8 mouse cellular contexts compared by ENCODE assay signal in genomic region chr10:90043773-90044172, GRCm38 (mm10).
A peak's percentile ranks its signal among the peaks of the same experiment; 100 is the strongest.
DNase-seq lines count a peak whose midpoint lies in the region; ATAC-seq and TF ChIP-seq lines count a peak whose summit lies in the region.
"Had no signal": no experiment of that assay in that cellular context is flagged by ENCODE, and none has a peak within 500 bp of the region (broad histone marks: within the 10 kb centered on the region; RNA-seq: fewer than 3 reads in every experiment).

No protein-coding gene starts in this region.

- DNase-seq in cerebellum, adult 2 months = peak; percentile 58 to 68
- DNase-seq in retina, postnatal 1 day = peak; percentile 29

- 46% methylated on average over 2 of the region's 2 CpGs for WGBS in intestine, postnatal 0 days
- WGBS in intestine, embryonic 15.5 days = 53% methylated on average over 2 of the region's 2 CpGs
- WGBS in midbrain, embryonic 16.5 days = 51% methylated on average over 2 of the region's 2 CpGs
- WGBS in midbrain, embryonic 15.5 days = 53% methylated on average over 2 of the region's 2 CpGs
- WGBS in cerebellum, adult 2 months = 22% methylated on average over 2 of the region's 2 CpGs
- WGBS in heart, embryonic 11.5 days (ENCODE audit: insufficient replicate concordance) = 63% methylated on average over 2 of the region's 2 CpGs

- no peak for ATAC-seq in intestine, postnatal 0 days
- no peak for ATAC-seq in intestine, embryonic 15.5 days
- ATAC-seq in midbrain, embryonic 16.5 days = peak; percentile 39; the same call in 1 of the 2 replicates
- no peak for ATAC-seq in midbrain, embryonic 15.5 days (replicated peaks)
- ATAC-seq in heart, embryonic 11.5 days (replicated peaks; ENCODE audit: insufficient number of reproducible peaks, low FRiP score, low TSS enrichment) = no peak

- H3K27me3 ChIP-seq in intestine, postnatal 0 days (replicated peaks; ENCODE audit: control insufficient read depth, insufficient read depth, low read length) = no peaks in the 10 kb centered on the region
- H3K27me3 ChIP-seq in intestine, embryonic 15.5 days (replicated peaks) = no peaks in the 10 kb centered on the region
- no peaks in the 10 kb centered on the region for H3K27me3 ChIP-seq in midbrain, embryonic 16.5 days (ENCODE audit: control insufficient read depth, insufficient read depth, low read depth, low read length)
- H3K27me3 ChIP-seq in midbrain, embryonic 15.5 days (replicated peaks) = no peaks in the 10 kb centered on the region
- no peaks in the 10 kb centered on the region for H3K27me3 ChIP-seq in cerebellum, adult 2 months (ENCODE audit: control insufficient read depth, insufficient read depth, low read length)
- no peaks in the 10 kb centered on the region for H3K27me3 ChIP-seq in heart, embryonic 11.5 days (ENCODE audit: control insufficient read depth, insufficient read depth, low read length)

- TF ChIP-seq POLR2A in cerebellum, adult 2 months (IDR thresholded peaks at IDR 0.05; ENCODE audit: borderline replicate concordance, insufficient read depth, low read length) = no peak

- H3K4me1 ChIP-seq in intestine, postnatal 0 days (replicated peaks; ENCODE audit: control insufficient read depth, insufficient read depth, low read length) = no peaks in the 10 kb centered on the region
- H3K4me1 ChIP-seq in intestine, embryonic 15.5 days (replicated peaks) = no peaks in the 10 kb centered on the region
- no peaks in the 10 kb centered on the region for H3K4me1 ChIP-seq in midbrain, embryonic 16.5 days (ENCODE audit: control insufficient read depth, insufficient read depth, low read length)
- no peaks in the 10 kb centered on the region for H3K4me1 ChIP-seq in midbrain, embryonic 15.5 days
- H3K4me1 ChIP-seq in cerebellum, adult 2 months (ENCODE audit: control insufficient read depth, insufficient read depth, low read length) = peaks cover 8% of the 10 kb centered on the region
- H3K4me1 ChIP-seq in heart, embryonic 11.5 days (ENCODE audit: control insufficient read depth, insufficient read depth, low read length) = no peaks in the 10 kb centered on the region

- no peak overlapping the region for H3K27ac ChIP-seq in intestine, postnatal 0 days (ENCODE audit: low read depth, low read length)
- H3K27ac ChIP-seq in intestine, embryonic 15.5 days = no peak overlapping the region
- no peak overlapping the region for H3K27ac ChIP-seq in midbrain, embryonic 16.5 days (ENCODE audit: low read length)
- H3K27ac ChIP-seq in midbrain, embryonic 15.5 days = no peak overlapping the region
- no peak overlapping the region for H3K27ac ChIP-seq in cerebellum, adult 2 months (ENCODE audit: insufficient read depth, low read length)
- H3K27ac ChIP-seq in heart, embryonic 11.5 days (ENCODE audit: low read depth, low read length) = no peak overlapping the region
- H3K27ac ChIP-seq: liver, embryonic 14.5 days had no signal

- no peak overlapping the region for H3K4me3 ChIP-seq in intestine, postnatal 0 days (ENCODE audit: low read depth, low read length)
- no peak overlapping the region for H3K4me3 ChIP-seq in intestine, embryonic 15.5 days (replicated peaks)
- no peak overlapping the region for H3K4me3 ChIP-seq in midbrain, embryonic 16.5 days (ENCODE audit: low read depth, low read length)
- no peak overlapping the region for H3K4me3 ChIP-seq in midbrain, embryonic 15.5 days
- H3K4me3 ChIP-seq in cerebellum, adult 2 months (replicated peaks; ENCODE audit: insufficient read depth, low read depth, low read length) = no peak overlapping the region
- H3K4me3 ChIP-seq in heart, embryonic 11.5 days (ENCODE audit: low read depth, low read length) = no peak overlapping the region

- TF ChIP-seq CTCF in intestine, postnatal 0 days (IDR thresholded peaks at IDR 0.05; ENCODE audit: low read depth) = peak; percentile 45
- peak; percentile 35; the same call in 1 of the 2 replicates for TF ChIP-seq CTCF in cerebellum, adult 2 months (IDR thresholded peaks at IDR 0.05; ENCODE audit: borderline replicate concordance, insufficient read depth, low read depth, low read length)

- H3K9ac ChIP-seq in intestine, postnatal 0 days (ENCODE audit: low read depth, low read length) = no peak overlapping the region
- no peak overlapping the region for H3K9ac ChIP-seq in intestine, embryonic 15.5 days
- no peak overlapping the region for H3K9ac ChIP-seq in midbrain, embryonic 16.5 days (ENCODE audit: low read depth, low read length)
- H3K9ac ChIP-seq in midbrain, embryonic 15.5 days = no peak overlapping the region
- no peak overlapping the region for H3K9ac ChIP-seq in heart, embryonic 11.5 days (ENCODE audit: low read depth, low read length)
- H3K9ac ChIP-seq: liver, embryonic 14.5 days had no signal

- no peak overlapping the region for H3K4me2 ChIP-seq in intestine, postnatal 0 days (replicated peaks; ENCODE audit: low read depth)
- H3K4me2 ChIP-seq in intestine, embryonic 15.5 days (replicated peaks) = no peak overlapping the region
- H3K4me2 ChIP-seq in midbrain, embryonic 16.5 days (ENCODE audit: low read length) = no peak overlapping the region
- H3K4me2 ChIP-seq in midbrain, embryonic 15.5 days = no peak overlapping the region
- H3K4me2 ChIP-seq in heart, embryonic 11.5 days = no peak overlapping the region

- no peaks in the 10 kb centered on the region for H3K9me3 ChIP-seq in intestine, postnatal 0 days (ENCODE audit: control insufficient read depth)
- H3K9me3 ChIP-seq in intestine, embryonic 15.5 days = no peaks in the 10 kb centered on the region
- no peaks in the 10 kb centered on the region for H3K9me3 ChIP-seq in midbrain, embryonic 16.5 days (replicated peaks; ENCODE audit: control insufficient read depth, low read length, poor library complexity, severe bottlenecking)
- H3K9me3 ChIP-seq in midbrain, embryonic 15.5 days = no peaks in the 10 kb centered on the region
- no peaks in the 10 kb centered on the region for H3K9me3 ChIP-seq in heart, embryonic 11.5 days (replicated peaks; ENCODE audit: control insufficient read depth, low read length)

- no peaks in the 10 kb centered on the region for H3K36me3 ChIP-seq in intestine, postnatal 0 days (ENCODE audit: control insufficient read depth, insufficient read depth)
- H3K36me3 ChIP-seq in intestine, embryonic 15.5 days = no peaks in the 10 kb centered on the region
- no peaks in the 10 kb centered on the region for H3K36me3 ChIP-seq in midbrain, embryonic 16.5 days (ENCODE audit: control insufficient read depth, insufficient read depth, low read length)
- no peaks in the 10 kb centered on the region for H3K36me3 ChIP-seq in midbrain, embryonic 15.5 days (replicated peaks)
- no peaks in the 10 kb centered on the region for H3K36me3 ChIP-seq in heart, embryonic 11.5 days (ENCODE audit: control insufficient read depth, insufficient read depth, low read length)
